Mouse (Mus musculus) midbrain, embryonic 14.5 days (tissue): ENCODE measurements around the gene Kif3b. TPM values are rescaled to one million over a fixed set of nuclear protein-coding genes. Genes with fewer than 3 reads are reported as not detected.

Source experiments
- ATAC-seq: fragments of 200-750 bp; cut with Nextera tagmentation; 2 replicates; pipeline ENCODE4 v1.8.0; 2017; ENCODE audit warnings: moderate number of reproducible peaks, moderate library complexity; ENCODE audit not compliant: low FRiP score, low TSS enrichment
- DNase-seq: peaks from one replicate; pipeline ENCODE4 v3.0.0-alpha.2; 2015
- H3K27ac ChIP-seq: fragments of 300-500 bp; sonication (generic); replicated peaks from 2 replicates; pipeline ENCODE4 v1.5.1; 2014; ENCODE audit warnings: mild to moderate bottlenecking, low read depth, low read length, moderate library complexity
- H3K27me3 ChIP-seq: fragments of 300-500 bp; sonication (generic); 2 replicates; pipeline ENCODE4 v1.6.1; 2014; ENCODE audit warnings: low read length, control low read depth, mixed read lengths; ENCODE audit not compliant: control insufficient read depth, insufficient read depth
- H3K36me3 ChIP-seq: fragments of 300-500 bp; sonication (generic); 2 replicates; pipeline ENCODE4 v1.6.1; 2014; ENCODE audit warnings: low read length, control low read depth; ENCODE audit not compliant: control insufficient read depth, insufficient read depth
- H3K4me1 ChIP-seq: fragments of 300-500 bp; sonication (generic); 2 replicates; pipeline ENCODE4 v1.6.1; 2014; ENCODE audit warnings: mild to moderate bottlenecking, antibody characterized with exemption, low read length, control low read depth; ENCODE audit not compliant: control insufficient read depth, insufficient read depth
- H3K4me2 ChIP-seq: fragments of 300-500 bp; sonication (generic); 2 replicates; pipeline ENCODE4 v1.6.1; 2014; ENCODE audit warnings: mild to moderate bottlenecking, low read length, moderate library complexity
- H3K4me3 ChIP-seq: fragments of 300-500 bp; sonication (generic); replicated peaks from 2 replicates; pipeline ENCODE4 v1.5.1; 2014; ENCODE audit warnings: low read depth, low read length
- H3K9ac ChIP-seq: fragments of 300-500 bp; sonication (generic); replicated peaks from 2 replicates; pipeline ENCODE4 v1.6.1; 2014; ENCODE audit warnings: mild to moderate bottlenecking, low read length, moderate library complexity
- H3K9me3 ChIP-seq: fragments of 300-500 bp; sonication (generic); 2 replicates; pipeline ENCODE4 v1.6.1; 2016; ENCODE audit warnings: low read length, control low read depth, mixed read lengths; ENCODE audit not compliant: control insufficient read depth
- WGBS: fragments of 180-500 bp; shearing (Covaris S2); extraction: QIAGEN DNeasy Blood & Tissue Kit; methylation state at CpG from one replicate; pipeline ENCODE4 v1.1.7; 2014; 5-methylcytosine and 5-hydroxymethylcytosine counted together
- polyA plus RNA-seq: library from polyadenylated mRNA; unstranded; fragments of >200 nt; fragmentation: Nextera tagmentation; extraction: Ambion mirVana; gene quantifications from 2 replicates; pipeline ENCODE4 v1.2.1, GENCODE M21; 2014

Gene Kif3b
- polyA plus RNA-seq, 1 experiment from 2014 or later: 17.0 TPM

DNA sequence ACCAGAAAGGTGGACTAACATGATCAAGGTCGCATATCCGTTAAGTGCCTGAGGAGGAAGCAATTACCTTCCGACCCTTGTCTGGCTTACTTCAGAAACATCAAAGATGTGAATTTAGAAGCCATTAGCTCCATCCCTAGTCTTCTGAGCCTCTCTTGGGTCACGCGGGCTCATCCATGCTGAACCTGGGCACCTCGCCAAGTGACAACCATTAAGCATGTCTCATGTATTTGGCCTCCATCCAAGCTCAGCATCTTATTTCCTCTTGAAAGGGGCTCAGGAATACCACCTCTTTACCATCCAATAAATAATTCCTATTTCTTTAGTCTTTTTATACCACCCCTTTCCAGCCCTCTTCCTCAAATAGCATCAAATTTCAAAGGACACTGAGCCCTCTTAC is 3.4 kb upstream of the Kif3b start:
- Histone ChIP-seq H3K4me3 (no peak overlapping the region), H3K36me3 (no peaks in the 10 kb centered on the region), H3K27ac (no peak overlapping the region), H3K9me3 (no peaks in the 10 kb centered on the region), H3K4me1 (peaks cover 16% of the 10 kb centered on the region), H3K27me3 (no peaks in the 10 kb centered on the region), H3K4me2 (no peak overlapping the region), H3K9ac (no peak overlapping the region)
- peak; percentile 75 for DNase-seq
- ATAC-seq: no peak
- 68% methylated on average over 6 of the region's 6 CpGs for WGBS

DNA sequence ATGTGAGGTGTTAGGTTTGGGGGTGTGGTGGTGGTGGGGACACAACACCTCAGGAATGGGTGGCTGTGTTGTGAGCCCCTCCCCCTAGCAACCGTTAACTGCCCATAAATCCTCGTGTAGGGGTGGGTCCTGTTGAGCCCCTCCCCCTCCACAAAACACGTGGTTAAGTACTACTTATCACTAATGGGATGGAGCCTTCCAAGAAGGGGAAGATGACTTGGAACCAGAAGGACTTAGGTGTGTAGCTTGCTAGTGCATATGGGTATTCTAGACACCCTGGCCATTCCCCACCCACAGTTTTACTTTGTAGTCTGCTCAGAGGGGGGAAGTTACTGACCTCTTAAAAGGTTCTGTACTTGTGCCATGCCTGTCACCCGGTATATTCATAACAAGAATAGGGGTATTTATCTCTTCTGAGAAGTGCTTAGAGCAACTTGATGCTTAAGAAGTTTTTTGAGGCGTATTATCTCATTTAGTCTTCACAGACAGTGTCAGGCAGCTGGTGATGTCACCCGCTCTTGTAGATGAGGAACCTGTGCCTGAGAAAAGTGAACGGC is 1.2 kb downstream of the Kif3b start:
- ATAC-seq: 0 out of 2 replicates have a peak, but pooled peaks have one; percentile 12
- no peaks in the 10 kb centered on the region for H3K27me3 ChIP-seq
- 51% methylated on average over 7 of the region's 7 CpGs for WGBS
- no peak overlapping the region for H3K27ac ChIP-seq
- peak overlapping the region; percentile 76 for H3K4me3 ChIP-seq
- H3K36me3 ChIP-seq: no peaks in the 10 kb centered on the region
- no peak for DNase-seq
- H3K9ac ChIP-seq: 0 out of 2 replicates have a peak overlapping the region, but pooled peaks have one; percentile 92
- H3K4me1 ChIP-seq: peaks cover 16% of the 10 kb centered on the region
- peak overlapping the region; percentile 83 for H3K4me2 ChIP-seq
- H3K9me3 ChIP-seq: no peaks in the 10 kb centered on the region

DNA sequence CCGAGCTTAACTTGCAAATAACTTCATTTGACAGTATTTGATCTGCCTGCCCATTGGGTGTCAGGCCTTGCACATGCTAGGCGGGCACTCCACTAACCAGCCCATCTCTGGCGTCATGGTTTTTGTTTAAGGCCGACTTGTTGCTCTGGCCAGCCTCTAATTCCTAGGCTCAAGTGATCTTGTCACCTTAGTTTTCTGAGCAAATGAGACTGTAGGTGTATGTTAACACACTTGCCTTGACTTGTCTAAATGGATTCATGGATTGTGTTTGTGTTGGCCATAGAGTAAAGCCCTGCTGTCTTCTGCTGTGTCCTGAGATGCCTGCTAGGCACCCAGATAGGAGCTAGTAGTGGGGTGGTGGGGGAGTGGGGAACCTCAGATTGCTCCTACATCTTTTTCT is 4.0 kb downstream of the Kif3b start:
- H3K9ac ChIP-seq: no peak overlapping the region
- no peaks in the 10 kb centered on the region for H3K36me3 ChIP-seq
- peaks cover 16% of the 10 kb centered on the region for H3K4me1 ChIP-seq
- H3K27ac ChIP-seq: no peak overlapping the region
- ATAC-seq: no peak
- H3K27me3 ChIP-seq: no peaks in the 10 kb centered on the region
- 93% methylated on average over 4 of the region's 4 CpGs for WGBS
- H3K9me3 ChIP-seq: no peaks in the 10 kb centered on the region
- H3K4me2 ChIP-seq: no peak overlapping the region
- no peak overlapping the region for H3K4me3 ChIP-seq
- DNase-seq: no peak

DNA sequence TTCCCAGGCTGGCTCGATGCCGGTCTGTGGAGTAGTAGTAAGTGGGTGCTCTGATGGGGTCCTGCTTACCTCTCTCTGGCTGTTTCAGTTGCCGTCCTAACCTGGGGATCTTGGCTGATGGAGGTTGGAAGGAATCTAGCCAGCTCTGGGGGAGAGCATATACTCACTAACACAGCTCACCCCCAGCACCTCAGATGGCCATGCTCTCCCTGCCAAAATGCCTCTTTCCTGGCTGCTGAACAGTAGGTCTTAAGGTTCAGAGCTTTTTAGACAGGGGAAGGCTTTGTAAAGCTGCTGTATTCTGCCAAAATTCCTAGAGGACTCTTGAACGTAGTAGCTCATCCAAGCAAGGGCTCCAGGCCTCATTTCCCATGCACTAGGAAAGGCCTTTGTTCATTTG is 6.6 kb downstream of the Kif3b start:
- Histone ChIP-seq H3K9ac (no peak overlapping the region), H3K9me3 (no peaks in the 10 kb centered on the region), H3K27ac (no peak overlapping the region), H3K4me3 (no peak overlapping the region), H3K4me2 (no peak overlapping the region), H3K36me3 (no peaks in the 10 kb centered on the region), H3K4me1 (no peaks in the 10 kb centered on the region; the same call in 1 of the 2 replicates), H3K27me3 (no peaks in the 10 kb centered on the region)
- no peak for DNase-seq
- 87% methylated on average over 4 of the region's 4 CpGs for WGBS
- ATAC-seq: no peak

DNA sequence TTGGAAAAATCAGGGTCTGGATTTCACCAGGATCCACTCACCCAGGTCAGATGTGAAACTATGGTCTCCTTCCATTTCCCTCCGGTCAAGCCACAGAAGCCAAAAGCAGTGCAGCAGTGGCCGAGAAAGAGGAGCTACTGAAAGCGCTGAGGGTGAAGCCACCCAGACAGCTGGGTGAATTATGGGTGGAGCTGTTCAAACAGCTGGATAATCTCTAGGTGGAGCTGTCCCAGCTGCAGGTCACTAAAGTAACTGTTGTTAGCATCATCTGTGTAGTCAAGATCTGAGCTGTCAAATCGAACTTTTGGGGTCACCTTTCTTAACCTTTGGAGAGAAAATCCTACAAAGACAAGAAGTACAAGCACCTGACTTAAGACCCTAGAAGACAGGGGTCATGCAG is 7.2 kb downstream of the Kif3b start:
- no peaks in the 10 kb centered on the region for H3K27me3 ChIP-seq
- H3K9ac ChIP-seq: no peak overlapping the region
- H3K4me3 ChIP-seq: no peak overlapping the region
- ATAC-seq (no peak), DNase-seq (no peak)
- H3K4me1 ChIP-seq: no peaks in the 10 kb centered on the region
- H3K4me2 ChIP-seq: no peak overlapping the region
- no peaks in the 10 kb centered on the region for H3K36me3 ChIP-seq
- no peaks in the 10 kb centered on the region for H3K9me3 ChIP-seq
- H3K27ac ChIP-seq: no peak overlapping the region
- WGBS: 76% methylated on average over 4 of the region's 4 CpGs

DNA sequence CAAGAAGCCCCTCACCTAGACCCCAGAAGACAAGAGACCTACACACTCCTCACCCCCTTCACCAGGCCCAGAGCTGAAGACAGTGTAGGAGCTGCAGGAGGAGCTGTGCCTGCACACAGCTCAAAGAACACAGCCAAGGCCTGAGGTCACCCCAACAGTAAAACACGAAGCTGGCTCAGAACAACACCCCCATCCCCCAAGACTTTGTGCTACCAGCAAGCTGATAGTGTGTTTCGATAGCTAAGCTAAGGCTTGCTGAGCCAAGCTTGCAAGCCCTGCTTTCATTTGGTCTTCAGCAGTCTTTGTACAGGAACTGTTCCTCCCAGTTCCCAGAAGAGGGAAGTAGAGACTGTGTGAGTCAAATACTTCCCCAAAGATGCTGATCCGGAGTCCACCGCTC is 7.7 kb downstream of the Kif3b start:
- Histone ChIP-seq H3K4me3 (no peak overlapping the region), H3K27ac (no peak overlapping the region), H3K4me2 (no peak overlapping the region), H3K4me1 (no peaks in the 10 kb centered on the region), H3K9ac (no peak overlapping the region), H3K36me3 (no peaks in the 10 kb centered on the region), H3K9me3 (no peaks in the 10 kb centered on the region), H3K27me3 (no peaks in the 10 kb centered on the region)
- no peak for ATAC-seq
- WGBS: 76% methylated on average over 4 of the region's 4 CpGs
- DNase-seq: no peak

DNA sequence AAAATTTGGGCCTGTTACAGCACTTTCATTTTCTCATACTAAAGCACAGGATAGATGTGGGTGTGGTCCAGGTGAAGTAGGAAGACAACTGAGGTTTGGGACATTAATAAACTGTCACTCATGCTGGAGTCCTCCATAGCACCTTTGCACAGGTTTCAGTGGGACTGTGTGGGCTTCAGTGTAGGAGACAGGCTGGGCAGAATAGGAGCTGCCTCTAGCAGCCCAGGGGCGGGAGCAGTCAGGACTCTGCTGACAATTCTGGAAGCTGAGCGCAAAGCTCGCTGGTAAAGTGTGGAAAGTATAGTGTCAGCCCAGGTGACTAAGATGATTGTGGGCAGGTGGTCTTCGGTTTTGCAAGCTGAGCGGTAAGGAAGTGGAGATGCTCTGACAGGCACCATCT is 9.9 kb downstream of the Kif3b start:
- H3K9me3 ChIP-seq: no peaks in the 10 kb centered on the region
- H3K4me3 ChIP-seq: no peak overlapping the region
- H3K27me3 ChIP-seq: no peaks in the 10 kb centered on the region
- no peak overlapping the region for H3K9ac ChIP-seq
- DNase-seq (no peak), ATAC-seq (no peak)
- no peaks in the 10 kb centered on the region for H3K4me1 ChIP-seq
- 96% methylated on average over 5 of the region's 5 CpGs for WGBS
- no peak overlapping the region for H3K4me2 ChIP-seq
- H3K36me3 ChIP-seq: no peaks in the 10 kb centered on the region
- H3K27ac ChIP-seq: no peak overlapping the region

DNA sequence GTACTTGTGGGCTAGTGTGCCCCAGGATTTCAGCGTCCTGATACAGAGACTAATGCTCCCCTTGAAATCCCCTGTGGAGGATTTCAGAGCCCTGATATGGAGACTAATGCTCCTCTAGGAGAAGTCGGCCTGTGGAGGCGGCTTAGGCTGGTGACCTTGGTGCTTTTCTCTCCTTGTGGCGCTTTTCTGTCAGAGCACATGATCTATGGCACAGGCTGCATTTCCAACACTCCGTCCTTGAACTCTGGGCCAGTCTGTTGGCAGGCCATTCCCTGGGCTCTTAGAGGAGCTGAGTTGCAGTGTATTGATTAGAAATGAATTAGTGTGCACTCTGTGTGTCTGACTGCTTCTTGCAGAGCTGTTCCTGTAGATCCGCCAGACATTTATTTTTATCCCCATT is 14.0 kb downstream of the Kif3b start:
- no peak for DNase-seq
- Histone ChIP-seq H3K9me3 (no peaks in the 10 kb centered on the region), H3K9ac (no peak overlapping the region), H3K27me3 (no peaks in the 10 kb centered on the region), H3K27ac (no peak overlapping the region), H3K4me2 (no peak overlapping the region), H3K36me3 (no peaks in the 10 kb centered on the region), H3K4me3 (no peak overlapping the region), H3K4me1 (no peaks in the 10 kb centered on the region)
- 87% methylated on average over 6 of the region's 6 CpGs for WGBS
- ATAC-seq: no peak

DNA sequence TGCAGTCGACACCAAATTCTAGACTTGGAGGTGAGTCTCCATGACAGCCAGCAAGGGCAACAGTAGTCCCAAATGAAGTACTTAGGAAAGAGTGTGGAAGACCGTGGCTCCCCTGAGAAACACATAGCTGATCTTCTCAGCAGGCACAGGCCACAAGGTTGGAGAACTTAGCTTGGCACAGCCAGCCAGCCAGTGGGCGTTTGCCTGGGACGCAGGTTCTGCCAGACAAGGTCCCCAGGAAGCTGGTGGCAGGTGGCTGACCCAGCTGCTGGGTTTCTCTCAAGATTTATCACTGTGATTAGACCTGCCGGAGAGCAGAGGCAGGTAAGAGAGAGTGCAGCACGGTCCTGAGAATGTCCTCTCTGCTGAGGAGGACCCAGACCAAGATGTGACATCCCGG is 17.4 kb downstream of the Kif3b start:
- DNase-seq (no peak), ATAC-seq (no peak)
- Histone ChIP-seq H3K9me3 (no peaks in the 10 kb centered on the region), H3K27ac (no peak overlapping the region), H3K4me2 (no peak overlapping the region), H3K27me3 (no peaks in the 10 kb centered on the region), H3K36me3 (0 out of 2 replicates have a peak, but pooled peaks cover 3% of the 10 kb centered on the region), H3K4me3 (no peak overlapping the region), H3K9ac (no peak overlapping the region), H3K4me1 (no peaks in the 10 kb centered on the region)
- WGBS: 91% methylated on average over 7 of the region's 7 CpGs
